Mouse (Mus musculus): Measurements from ENCODE around the gene Ptprq. TPM values are rescaled to one million over a fixed set of nuclear protein-coding genes. Genes with fewer than 3 reads are reported as not detected.

The Ptprq gene
- polyA plus RNA-seq, 1 experiment from 2014 or later = 0.07 TPM

- H3K9me3 ChIP-seq (replicated peaks; ENCODE audit: control insufficient read depth, low read length) = no peaks in the 10 kb centered on the region
- ATAC-seq (replicated peaks; ENCODE audit: insufficient number of reproducible peaks, low FRiP score, low TSS enrichment) = no peak
- H3K27me3 ChIP-seq (ENCODE audit: control insufficient read depth, insufficient read depth, low read length) = no peaks in the 10 kb centered on the region
- H3K36me3 ChIP-seq (ENCODE audit: control insufficient read depth, insufficient read depth, low read length) = no peaks in the 10 kb centered on the region
- H3K4me2 ChIP-seq = no peak overlapping the region
- WGBS (ENCODE audit: insufficient replicate concordance) = 81% methylated on average over 7 of the region's 7 CpGs
- no peaks in the 10 kb centered on the region for H3K4me1 ChIP-seq (ENCODE audit: control insufficient read depth, insufficient read depth, low read length)
- no peak overlapping the region for H3K27ac ChIP-seq (ENCODE audit: low read depth, low read length)
- H3K9ac ChIP-seq (ENCODE audit: low read depth, low read length) = no peak overlapping the region
- no peak overlapping the region for H3K4me3 ChIP-seq (ENCODE audit: low read depth, low read length)
Measured at GRCm38 (mm10) chr10:107735448-107735847, 15.6 kb upstream of the Ptprq start.

DNA sequence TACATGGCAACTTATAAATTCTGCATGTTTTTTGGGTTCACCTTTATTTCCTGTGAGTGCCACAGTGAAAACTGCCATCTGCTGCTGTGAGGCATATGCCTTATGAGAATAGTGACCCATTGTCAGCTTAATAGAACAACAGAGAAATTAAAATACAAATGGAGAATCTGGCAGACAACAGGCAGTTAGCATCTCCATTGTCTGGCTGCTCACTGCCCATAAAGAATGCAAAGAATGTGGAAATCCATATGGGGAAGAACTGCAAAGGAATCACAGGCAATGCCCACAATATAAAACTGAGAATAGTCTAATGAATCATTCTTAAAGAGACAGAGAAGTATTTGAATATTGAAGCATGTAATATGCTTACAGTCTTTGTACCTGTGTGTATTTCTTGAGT lies 14.5 kb upstream of the Ptprq start:
- no peak overlapping the region for H3K9ac ChIP-seq (ENCODE audit: low read depth, low read length)
- ATAC-seq (replicated peaks; ENCODE audit: insufficient number of reproducible peaks, low FRiP score, low TSS enrichment) = no peak
- H3K27me3 ChIP-seq (ENCODE audit: control insufficient read depth, insufficient read depth, low read length) = no peaks in the 10 kb centered on the region
- no peak overlapping the region for H3K27ac ChIP-seq (ENCODE audit: low read depth, low read length)
- no peaks in the 10 kb centered on the region for H3K36me3 ChIP-seq (ENCODE audit: control insufficient read depth, insufficient read depth, low read length)
- H3K4me2 ChIP-seq = no peak overlapping the region
- H3K4me3 ChIP-seq (ENCODE audit: low read depth, low read length) = no peak overlapping the region
- no peaks in the 10 kb centered on the region for H3K9me3 ChIP-seq (replicated peaks; ENCODE audit: control insufficient read depth, low read length)
- no peaks in the 10 kb centered on the region for H3K4me1 ChIP-seq (ENCODE audit: control insufficient read depth, insufficient read depth, low read length)

DNA sequence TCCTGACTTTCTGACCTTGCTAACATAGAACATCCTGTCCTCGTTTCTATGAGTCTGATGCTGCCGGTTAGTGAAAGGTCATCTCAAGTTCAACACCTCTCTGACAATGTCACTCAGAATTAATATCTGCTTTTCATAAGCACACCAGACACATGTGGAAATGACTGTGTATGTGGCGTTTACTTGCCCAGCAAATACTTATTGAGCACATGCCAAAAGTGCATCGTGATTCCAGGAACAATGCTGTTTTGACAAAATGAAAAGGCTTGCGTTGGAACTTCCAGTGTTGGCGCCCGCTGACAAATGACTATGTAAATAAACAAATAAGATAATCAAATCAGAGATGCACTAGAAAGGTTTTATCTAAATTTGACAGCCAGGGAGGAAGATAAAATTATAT lies 5.8 kb upstream of the Ptprq start:
- Histone ChIP-seq H3K4me2 (no peak overlapping the region), H3K27me3 (ENCODE audit: control insufficient read depth, insufficient read depth, low read length) (no peaks in the 10 kb centered on the region), H3K9ac (ENCODE audit: low read depth, low read length) (no peak overlapping the region), H3K9me3 (replicated peaks; ENCODE audit: control insufficient read depth, low read length) (no peaks in the 10 kb centered on the region), H3K27ac (ENCODE audit: low read depth, low read length) (no peak overlapping the region), H3K4me3 (ENCODE audit: low read depth, low read length) (no peak overlapping the region), H3K36me3 (ENCODE audit: control insufficient read depth, insufficient read depth, low read length) (no peaks in the 10 kb centered on the region), H3K4me1 (ENCODE audit: control insufficient read depth, insufficient read depth, low read length) (no peaks in the 10 kb centered on the region)
- 38% methylated on average over 7 of the region's 7 CpGs for WGBS (ENCODE audit: insufficient replicate concordance)
- no peak for ATAC-seq (replicated peaks; ENCODE audit: insufficient number of reproducible peaks, low FRiP score, low TSS enrichment)

GRCm38 (mm10) chr10:107704443-107704842 lies 15.4 kb downstream of the Ptprq start:
- no peaks in the 10 kb centered on the region for H3K9me3 ChIP-seq (replicated peaks; ENCODE audit: control insufficient read depth, low read length)
- H3K27me3 ChIP-seq (ENCODE audit: control insufficient read depth, insufficient read depth, low read length) = no peaks in the 10 kb centered on the region
- no peak overlapping the region for H3K27ac ChIP-seq (ENCODE audit: low read depth, low read length)
- H3K36me3 ChIP-seq (ENCODE audit: control insufficient read depth, insufficient read depth, low read length) = no peaks in the 10 kb centered on the region
- no peak overlapping the region for H3K4me2 ChIP-seq
- ATAC-seq (replicated peaks; ENCODE audit: insufficient number of reproducible peaks, low FRiP score, low TSS enrichment) = no peak
- no peaks in the 10 kb centered on the region for H3K4me1 ChIP-seq (ENCODE audit: control insufficient read depth, insufficient read depth, low read length)
- 46% methylated on average over 3 of the region's 3 CpGs for WGBS (ENCODE audit: insufficient replicate concordance)
- no peak overlapping the region for H3K4me3 ChIP-seq (ENCODE audit: low read depth, low read length)
- no peak overlapping the region for H3K9ac ChIP-seq (ENCODE audit: low read depth, low read length)

DNA sequence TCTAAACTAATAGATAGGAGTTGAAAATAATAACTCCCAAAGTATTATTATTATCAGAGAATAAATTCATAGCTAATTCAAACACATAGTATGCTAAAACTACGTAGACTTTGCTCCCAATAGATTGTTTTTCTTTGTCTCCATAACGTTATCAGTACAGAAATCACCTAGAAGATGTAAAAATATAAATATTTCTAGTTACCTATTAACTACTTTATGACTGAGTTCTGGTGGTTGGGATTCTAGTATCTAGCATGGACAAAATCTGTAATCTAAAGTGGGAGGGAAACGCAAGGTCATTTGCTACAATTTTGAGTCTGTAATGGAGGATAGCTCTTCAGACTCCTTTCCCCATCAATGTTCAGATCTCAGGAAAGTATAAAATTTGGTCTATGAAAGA lies 18.9 kb downstream of the Ptprq start:
- ATAC-seq (replicated peaks; ENCODE audit: insufficient number of reproducible peaks, low FRiP score, low TSS enrichment) = no peak
- H3K36me3 ChIP-seq (ENCODE audit: control insufficient read depth, insufficient read depth, low read length) = no peaks in the 10 kb centered on the region
- H3K9me3 ChIP-seq (replicated peaks; ENCODE audit: control insufficient read depth, low read length) = no peaks in the 10 kb centered on the region
- no peak overlapping the region for H3K4me3 ChIP-seq (ENCODE audit: low read depth, low read length)
- WGBS (ENCODE audit: insufficient replicate concordance) = 73% methylated on average over 3 of the region's 3 CpGs
- no peak overlapping the region for H3K4me2 ChIP-seq
- no peaks in the 10 kb centered on the region for H3K4me1 ChIP-seq (ENCODE audit: control insufficient read depth, insufficient read depth, low read length)
- H3K27ac ChIP-seq (ENCODE audit: low read depth, low read length) = no peak overlapping the region
- no peak overlapping the region for H3K9ac ChIP-seq (ENCODE audit: low read depth, low read length)
- no peaks in the 10 kb centered on the region for H3K27me3 ChIP-seq (ENCODE audit: control insufficient read depth, insufficient read depth, low read length)

- 74% methylated on average over 2 of the region's 2 CpGs for WGBS (ENCODE audit: insufficient replicate concordance)
- no peak for ATAC-seq (replicated peaks; ENCODE audit: insufficient number of reproducible peaks, low FRiP score, low TSS enrichment)
Measured at GRCm38 (mm10) chr10:107698716-107699115, 21.1 kb downstream of the Ptprq start.

GRCm38 (mm10) chr10:107697177-107697576 lies 22.7 kb downstream of the Ptprq start:
- no peaks in the 10 kb centered on the region for H3K4me1 ChIP-seq (ENCODE audit: control insufficient read depth, insufficient read depth, low read length)
- no peaks in the 10 kb centered on the region for H3K27me3 ChIP-seq (ENCODE audit: control insufficient read depth, insufficient read depth, low read length)
- H3K4me2 ChIP-seq = no peak overlapping the region
- no peaks in the 10 kb centered on the region for H3K36me3 ChIP-seq (ENCODE audit: control insufficient read depth, insufficient read depth, low read length)
- no peak overlapping the region for H3K27ac ChIP-seq (ENCODE audit: low read depth, low read length)
- no peak overlapping the region for H3K9ac ChIP-seq (ENCODE audit: low read depth, low read length)
- WGBS (ENCODE audit: insufficient replicate concordance) = 63% methylated on average over 5 of the region's 5 CpGs
- H3K4me3 ChIP-seq (ENCODE audit: low read depth, low read length) = no peak overlapping the region
- ATAC-seq (replicated peaks; ENCODE audit: insufficient number of reproducible peaks, low FRiP score, low TSS enrichment) = no peak
- H3K9me3 ChIP-seq (replicated peaks; ENCODE audit: control insufficient read depth, low read length) = no peaks in the 10 kb centered on the region

More at GRCm38 (mm10) chr10:107698716-107699115, 21.1 kb downstream of the Ptprq start:
- Histone ChIP-seq H3K9me3 (replicated peaks; ENCODE audit: control insufficient read depth, low read length) (no peaks in the 10 kb centered on the region), H3K36me3 (ENCODE audit: control insufficient read depth, insufficient read depth, low read length) (no peaks in the 10 kb centered on the region), H3K4me2 (no peak overlapping the region), H3K27me3 (ENCODE audit: control insufficient read depth, insufficient read depth, low read length) (no peaks in the 10 kb centered on the region), H3K4me1 (ENCODE audit: control insufficient read depth, insufficient read depth, low read length) (no peaks in the 10 kb centered on the region), H3K27ac (ENCODE audit: low read depth, low read length) (no peak overlapping the region), H3K4me3 (ENCODE audit: low read depth, low read length) (no peak overlapping the region), H3K9ac (ENCODE audit: low read depth, low read length) (no peak overlapping the region)

DNA sequence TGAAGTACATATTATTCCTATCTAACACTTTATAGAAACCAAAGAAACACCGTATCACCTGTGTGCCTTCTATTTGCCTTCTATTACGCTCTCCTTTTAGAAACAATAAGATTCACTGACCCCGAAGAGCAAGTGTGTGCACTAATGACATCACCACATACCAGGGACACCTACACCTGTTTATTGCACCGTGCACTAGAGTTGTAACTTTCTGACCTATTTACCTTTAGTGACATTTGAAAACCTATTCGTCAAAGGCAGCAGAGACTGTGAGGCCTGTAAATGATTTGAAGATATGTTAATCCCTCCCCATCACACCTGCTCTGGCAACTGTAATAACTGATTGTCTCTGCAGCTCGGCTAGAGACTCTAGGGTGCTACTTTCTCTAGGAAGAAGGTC lies 32.5 kb downstream of the Ptprq start:
- H3K4me2 ChIP-seq = no peak overlapping the region
- no peaks in the 10 kb centered on the region for H3K9me3 ChIP-seq (replicated peaks; ENCODE audit: control insufficient read depth, low read length)
- no peaks in the 10 kb centered on the region for H3K36me3 ChIP-seq (ENCODE audit: control insufficient read depth, insufficient read depth, low read length)
- no peak for ATAC-seq (replicated peaks; ENCODE audit: insufficient number of reproducible peaks, low FRiP score, low TSS enrichment)
- no peak overlapping the region for H3K4me3 ChIP-seq (ENCODE audit: low read depth, low read length)
- H3K4me1 ChIP-seq (ENCODE audit: control insufficient read depth, insufficient read depth, low read length) = no peaks in the 10 kb centered on the region
- no peaks in the 10 kb centered on the region for H3K27me3 ChIP-seq (ENCODE audit: control insufficient read depth, insufficient read depth, low read length)
- H3K27ac ChIP-seq (ENCODE audit: low read depth, low read length) = no peak overlapping the region
- H3K9ac ChIP-seq (ENCODE audit: low read depth, low read length) = no peak overlapping the region
- WGBS (ENCODE audit: insufficient replicate concordance) = 71% methylated on average over 6 of the region's 6 CpGs

DNA sequence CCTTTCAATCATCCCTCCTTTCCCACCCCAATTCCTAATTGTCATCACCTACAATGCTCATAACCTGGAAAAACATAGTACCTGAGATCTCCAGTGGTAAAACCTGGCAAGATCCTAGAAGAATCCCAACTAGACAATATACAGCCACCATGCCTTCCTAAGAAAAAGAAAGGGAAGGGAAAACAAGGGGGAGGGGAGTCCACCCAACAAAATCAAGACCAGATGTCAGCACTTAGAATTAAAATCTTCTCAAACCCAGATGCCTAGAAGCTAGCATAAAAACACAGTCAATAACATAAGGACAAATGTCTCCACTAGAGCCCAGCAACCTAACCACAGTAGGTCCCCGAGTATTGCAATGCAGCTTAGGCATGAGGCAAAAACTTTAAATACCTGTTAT lies 43.9 kb downstream of the Ptprq start:
- no peak for ATAC-seq (replicated peaks; ENCODE audit: insufficient number of reproducible peaks, low FRiP score, low TSS enrichment)
- H3K9me3 ChIP-seq (replicated peaks; ENCODE audit: control insufficient read depth, low read length) = no peaks in the 10 kb centered on the region
- no peaks in the 10 kb centered on the region for H3K36me3 ChIP-seq (ENCODE audit: control insufficient read depth, insufficient read depth, low read length)
- H3K4me3 ChIP-seq (ENCODE audit: low read depth, low read length) = no peak overlapping the region
- H3K27me3 ChIP-seq (ENCODE audit: control insufficient read depth, insufficient read depth, low read length) = no peaks in the 10 kb centered on the region
- H3K4me1 ChIP-seq (ENCODE audit: control insufficient read depth, insufficient read depth, low read length) = no peaks in the 10 kb centered on the region
- no peak overlapping the region for H3K9ac ChIP-seq (ENCODE audit: low read depth, low read length)
- no peak overlapping the region for H3K27ac ChIP-seq (ENCODE audit: low read depth, low read length)
- no peak overlapping the region for H3K4me2 ChIP-seq
- 62% methylated on average over 1 of the region's 1 CpGs for WGBS (ENCODE audit: insufficient replicate concordance)

Measured in heart, embryonic 11.5 days (tissue).